Mouse (Mus musculus): ENCODE results near the gene Prr7.
A peak's percentile ranks its signal among the peaks of the same experiment; 100 is the strongest.

Prr7 gene

GRCm38 (mm10) chr13:55510668-55511491, 46.8 kb downstream of the Prr7 start:
- no peak for DNase-seq

- DNase-seq = no peak
Measured at GRCm38 (mm10) chr13:55511492-55511861, 47.4 kb downstream of the Prr7 start.

GRCm38 (mm10) chr13:55512379-55513031, 48.4 kb downstream of the Prr7 start:
- DNase-seq = peak; percentile 67

- DNase-seq = peak; percentile 90
Measured at GRCm38 (mm10) chr13:55513111-55513748, 49.2 kb downstream of the Prr7 start, which contains the start of gene Pdlim7. Pdlim7 (minus strand) TSS chr13:55513676.

GRCm38 (mm10) chr13:55513828-55514227, 49.8 kb downstream of the Prr7 start:
- DNase-seq = no peak

- DNase-seq = peak; percentile 90
Measured at GRCm38 (mm10) chr13:55516955-55517354, 52.9 kb downstream of the Prr7 start.

GRCm38 (mm10) chr13:55519606-55520005, 55.5 kb downstream of the Prr7 start:
- no peak for DNase-seq

- no peak for DNase-seq
Measured at GRCm38 (mm10) chr13:55522730-55523129, 58.7 kb downstream of the Prr7 start.

Measured in cerebellum, adult 9-10 months (tissue).